Mouse (Mus musculus): ENCODE results near the gene Mus81. TPM values are rescaled to one million over a fixed set of nuclear protein-coding genes. Genes with fewer than 3 reads are reported as not detected.

The Mus81 gene
- polyA plus RNA-seq (2015; fragmentation: Nextera tagmentation; extraction: Ambion mirVana) = 51.1 and 53.6 TPM in 2 replicates

DNA sequence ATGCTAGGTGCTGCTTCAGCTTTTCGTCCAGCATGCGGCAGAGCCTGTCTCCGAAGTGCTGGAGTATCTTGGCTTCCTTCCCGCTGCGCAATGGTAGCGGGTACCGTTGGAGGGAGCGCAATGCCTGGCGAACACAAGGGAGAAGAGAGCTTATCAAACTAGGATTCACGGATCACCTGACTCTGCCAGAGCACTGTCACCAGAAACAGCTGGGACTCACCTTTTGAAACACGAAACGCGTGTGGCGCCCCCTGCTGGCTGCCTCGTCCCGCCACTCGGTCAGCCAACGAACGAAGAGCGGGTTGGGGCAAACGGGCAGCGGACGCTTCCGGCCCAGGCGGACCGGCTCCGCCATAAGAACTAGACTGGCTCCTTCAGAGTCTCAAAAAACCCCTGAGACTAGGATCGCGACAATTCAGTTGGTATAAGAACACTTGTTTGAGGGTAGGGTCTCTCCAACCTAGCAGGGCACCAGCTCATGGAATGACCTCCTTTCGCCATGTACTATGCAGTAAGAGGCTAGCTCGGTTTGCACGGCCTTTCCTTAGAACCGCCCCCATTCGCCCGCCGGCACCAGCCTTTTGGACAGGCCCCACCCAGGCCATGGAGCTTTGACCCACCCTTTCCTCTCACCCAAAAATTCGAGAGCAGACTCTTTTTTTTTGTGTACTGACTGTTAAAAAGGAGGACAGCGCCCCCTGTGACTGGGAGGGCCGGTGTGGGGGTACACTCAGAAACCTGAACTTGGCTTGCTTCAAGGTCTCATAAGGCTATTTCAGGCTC, at the start of gene Mus81:
Mus81 (minus strand) TSS at position 635 of the 783 bp plus-strand sequence.
- peak; percentile 69 for ATAC-seq
- peaks cover 35% of the 10 kb centered on the region for H3K4me1 ChIP-seq (ENCODE audit: control insufficient read depth, insufficient read depth, low read length)

DNA sequence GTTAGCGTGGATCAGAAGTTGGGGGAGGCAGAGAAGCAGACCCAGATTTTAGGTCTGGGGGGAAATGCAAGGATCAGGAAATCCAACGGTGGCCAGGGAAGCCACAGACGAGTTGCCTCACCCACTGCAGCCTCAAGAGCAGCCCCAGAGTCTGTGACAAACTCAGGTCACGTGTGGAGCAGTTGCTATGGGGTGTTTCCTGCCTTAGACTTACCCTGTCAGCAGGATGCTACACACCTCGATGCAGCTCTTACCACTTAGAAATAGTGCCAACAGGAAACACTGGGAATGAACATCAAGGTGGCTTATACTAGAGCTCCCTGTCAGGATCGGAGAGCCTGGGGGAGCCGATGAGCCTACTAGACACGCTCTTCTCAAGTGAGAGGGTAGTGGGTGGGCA, 44.3 kb upstream of the Mus81 start:
- Histone ChIP-seq H3K36me3 (ENCODE audit: control insufficient read depth, insufficient read depth, low read length) (no peaks in the 10 kb centered on the region), H3K9me3 (replicated peaks; ENCODE audit: control insufficient read depth, low read length, poor library complexity, severe bottlenecking) (no peaks in the 10 kb centered on the region), H3K4me3 (ENCODE audit: low read depth, low read length) (no peak overlapping the region), H3K9ac (ENCODE audit: low read depth, low read length) (no peak overlapping the region), H3K27ac (ENCODE audit: low read length) (no peak overlapping the region), H3K4me1 (ENCODE audit: control insufficient read depth, insufficient read depth, low read length) (peaks cover 10% of the 10 kb centered on the region), H3K4me2 (ENCODE audit: low read length) (no peak overlapping the region), H3K27me3 (ENCODE audit: control insufficient read depth, insufficient read depth, low read depth, low read length) (no peaks in the 10 kb centered on the region)
- ATAC-seq = no peak
- 82% methylated on average over 8 of the region's 8 CpGs for WGBS

More for the DNA sequence above, at the start of gene Mus81:
- Histone ChIP-seq H3K4me3 (ENCODE audit: low read depth, low read length) (peak within 1 kb of the TSS; percentile 58), H3K4me2 (ENCODE audit: low read length) (peak within 1 kb of the TSS; percentile 84), H3K36me3 (ENCODE audit: control insufficient read depth, insufficient read depth, low read length) (peaks cover 14% of the 10 kb centered on the region), H3K27ac (ENCODE audit: low read length) (peak within 1 kb of the TSS; percentile 99), H3K9ac (ENCODE audit: low read depth, low read length) (peak within 1 kb of the TSS; percentile 70), H3K27me3 (ENCODE audit: control insufficient read depth, insufficient read depth, low read depth, low read length) (no peaks in the 10 kb centered on the region), H3K9me3 (replicated peaks; ENCODE audit: control insufficient read depth, low read length, poor library complexity, severe bottlenecking) (no peaks in the 10 kb centered on the region)
- WGBS = under 1% methylated on average over 39 of the region's 39 CpGs

DNA sequence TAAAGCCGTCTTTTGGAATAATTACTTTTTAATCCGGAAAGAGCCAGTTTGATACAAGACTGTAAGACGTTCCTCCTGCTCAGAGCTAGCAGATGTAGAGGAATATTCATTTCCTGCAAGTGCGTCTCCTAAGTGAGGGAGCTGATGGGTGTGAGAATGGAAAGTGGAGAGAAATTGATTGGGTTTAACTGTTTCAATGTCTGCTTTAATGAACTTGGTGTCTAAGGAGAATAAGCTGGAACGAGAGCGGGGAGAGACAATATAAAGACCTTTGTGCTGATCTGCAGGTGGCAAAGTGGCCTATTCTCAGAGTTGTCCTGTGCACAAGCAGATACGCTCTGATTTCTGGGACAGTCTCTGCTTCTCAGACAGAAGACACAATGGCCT, 41.9 kb upstream of the Mus81 start:
- no peaks in the 10 kb centered on the region for H3K36me3 ChIP-seq (ENCODE audit: control insufficient read depth, insufficient read depth, low read length)
- peaks cover 10% of the 10 kb centered on the region for H3K4me1 ChIP-seq (ENCODE audit: control insufficient read depth, insufficient read depth, low read length)
- H3K9me3 ChIP-seq (replicated peaks; ENCODE audit: control insufficient read depth, low read length, poor library complexity, severe bottlenecking) = no peaks in the 10 kb centered on the region
- WGBS = 11% methylated on average over 7 of the region's 7 CpGs
- H3K4me2 ChIP-seq (ENCODE audit: low read length) = no peak overlapping the region; the same call in 1 of the 2 replicates
- H3K27me3 ChIP-seq (ENCODE audit: control insufficient read depth, insufficient read depth, low read depth, low read length) = no peaks in the 10 kb centered on the region
- ATAC-seq = no peak
- H3K9ac ChIP-seq (ENCODE audit: low read depth, low read length) = no peak overlapping the region
- H3K4me3 ChIP-seq (ENCODE audit: low read depth, low read length) = no peak overlapping the region
- no peak overlapping the region for H3K27ac ChIP-seq (ENCODE audit: low read length)

DNA sequence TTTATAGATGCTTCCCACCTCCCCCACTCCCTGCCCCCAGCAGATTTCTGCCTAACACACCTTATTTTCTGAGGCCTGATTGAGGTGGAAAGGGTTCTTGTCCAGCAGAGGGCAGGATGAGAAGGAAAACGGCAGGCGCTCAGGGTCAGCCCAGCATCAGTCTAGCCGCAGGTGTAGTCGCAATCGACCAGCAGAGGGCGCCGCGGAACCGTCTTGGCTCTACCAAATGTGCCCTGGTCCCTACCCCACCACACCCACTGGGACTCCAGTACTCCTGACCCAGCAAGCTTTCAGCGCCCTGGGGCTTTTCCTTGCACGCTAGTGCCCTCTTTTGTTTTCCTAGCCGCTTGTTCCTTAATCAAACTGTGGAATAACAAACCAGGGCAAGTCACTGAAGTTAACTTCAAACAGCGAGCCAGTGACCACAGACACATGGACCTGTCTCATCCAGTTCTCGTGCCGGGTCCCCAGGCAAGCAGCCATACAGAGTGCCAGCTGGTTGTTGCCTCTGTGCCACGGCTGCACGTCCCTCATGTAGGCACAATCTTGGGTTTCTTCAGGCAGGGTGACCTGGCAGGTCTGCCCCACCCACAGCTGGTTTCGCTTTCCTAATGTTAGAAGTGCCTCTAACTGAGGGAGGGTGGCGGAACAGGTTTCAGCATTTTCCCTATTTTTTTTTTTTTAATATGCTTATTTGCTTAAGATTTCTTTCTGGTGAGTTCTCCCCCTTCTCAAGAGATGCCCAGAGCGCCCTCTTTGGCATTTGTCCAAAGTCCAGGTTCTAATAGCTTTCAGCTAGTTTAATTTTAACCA, 41.3 kb upstream of the Mus81 start:
- Histone ChIP-seq H3K9ac (ENCODE audit: low read depth, low read length) (0 out of 2 replicates have a peak overlapping the region, but pooled peaks have one; percentile 24), H3K27me3 (ENCODE audit: control insufficient read depth, insufficient read depth, low read depth, low read length) (no peaks in the 10 kb centered on the region), H3K4me1 (ENCODE audit: control insufficient read depth, insufficient read depth, low read length) (peaks cover 10% of the 10 kb centered on the region), H3K36me3 (ENCODE audit: control insufficient read depth, insufficient read depth, low read length) (no peaks in the 10 kb centered on the region), H3K27ac (ENCODE audit: low read length) (peak overlapping the region; percentile 11; the same call in 1 of the 2 replicates), H3K4me3 (ENCODE audit: low read depth, low read length) (no peak overlapping the region), H3K9me3 (replicated peaks; ENCODE audit: control insufficient read depth, low read length, poor library complexity, severe bottlenecking) (no peaks in the 10 kb centered on the region), H3K4me2 (ENCODE audit: low read length) (peak overlapping the region; percentile 34)
- WGBS = 9% methylated on average over 20 of the region's 20 CpGs
- peak; percentile 86 for ATAC-seq

DNA sequence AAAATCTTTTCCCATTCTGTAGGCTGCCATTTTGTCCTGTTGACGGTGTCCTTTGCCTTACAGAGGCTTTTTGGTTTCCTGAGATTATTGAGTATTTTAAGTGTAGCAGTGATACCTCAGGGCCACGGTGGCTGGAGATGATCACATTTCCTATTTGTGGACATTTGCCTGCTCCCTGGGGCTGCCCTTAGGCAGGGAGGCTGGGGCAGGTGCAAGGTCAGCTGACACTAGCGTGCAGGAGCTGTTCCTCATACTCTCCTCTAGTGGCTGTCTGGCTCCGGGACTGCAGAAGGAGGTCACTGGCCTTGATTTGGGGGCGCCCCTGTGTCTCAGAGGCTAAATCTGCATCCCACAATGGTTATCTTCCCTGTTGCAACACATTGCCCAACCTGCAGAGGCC, 37.0 kb upstream of the Mus81 start:
- H3K36me3 ChIP-seq (ENCODE audit: control insufficient read depth, insufficient read depth, low read length) = no peaks in the 10 kb centered on the region
- no peaks in the 10 kb centered on the region for H3K27me3 ChIP-seq (ENCODE audit: control insufficient read depth, insufficient read depth, low read depth, low read length)
- peaks cover 7% of the 10 kb centered on the region for H3K4me1 ChIP-seq (ENCODE audit: control insufficient read depth, insufficient read depth, low read length)
- no peak overlapping the region for H3K27ac ChIP-seq (ENCODE audit: low read length)
- no peak for ATAC-seq
- H3K4me3 ChIP-seq (ENCODE audit: low read depth, low read length) = no peak overlapping the region
- no peak overlapping the region for H3K9ac ChIP-seq (ENCODE audit: low read depth, low read length)
- no peaks in the 10 kb centered on the region for H3K9me3 ChIP-seq (replicated peaks; ENCODE audit: control insufficient read depth, low read length, poor library complexity, severe bottlenecking)
- 69% methylated on average over 5 of the region's 5 CpGs for WGBS
- H3K4me2 ChIP-seq (ENCODE audit: low read length) = no peak overlapping the region

DNA sequence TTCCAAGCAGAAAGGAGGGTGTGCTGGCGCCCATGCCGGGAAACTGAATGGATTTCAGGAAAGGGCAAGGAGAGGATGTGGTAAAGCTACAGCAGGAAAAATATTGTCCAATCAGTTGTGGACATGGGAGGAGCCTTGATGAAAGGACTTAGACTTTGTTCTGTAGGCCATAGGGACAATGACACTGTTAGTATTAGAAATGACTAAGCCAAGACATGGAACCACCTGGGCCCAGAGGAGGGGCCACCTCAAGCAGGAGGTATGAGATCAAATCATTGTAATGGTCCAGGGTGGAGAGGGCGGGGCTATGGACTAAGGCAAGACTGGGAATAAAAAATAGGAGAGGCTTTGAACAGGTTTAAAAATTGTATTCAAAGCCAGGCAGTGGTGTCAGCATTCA, 30.5 kb upstream of the Mus81 start:
- Histone ChIP-seq H3K9me3 (replicated peaks; ENCODE audit: control insufficient read depth, low read length, poor library complexity, severe bottlenecking) (no peaks in the 10 kb centered on the region), H3K4me2 (ENCODE audit: low read length) (no peak overlapping the region), H3K4me3 (ENCODE audit: low read depth, low read length) (no peak overlapping the region), H3K36me3 (ENCODE audit: control insufficient read depth, insufficient read depth, low read length) (no peaks in the 10 kb centered on the region), H3K27ac (ENCODE audit: low read length) (no peak overlapping the region), H3K9ac (ENCODE audit: low read depth, low read length) (no peak overlapping the region), H3K4me1 (ENCODE audit: control insufficient read depth, insufficient read depth, low read length) (no peaks in the 10 kb centered on the region), H3K27me3 (ENCODE audit: control insufficient read depth, insufficient read depth, low read depth, low read length) (no peaks in the 10 kb centered on the region)
- ATAC-seq = no peak
- 90% methylated on average over 3 of the region's 3 CpGs for WGBS

DNA sequence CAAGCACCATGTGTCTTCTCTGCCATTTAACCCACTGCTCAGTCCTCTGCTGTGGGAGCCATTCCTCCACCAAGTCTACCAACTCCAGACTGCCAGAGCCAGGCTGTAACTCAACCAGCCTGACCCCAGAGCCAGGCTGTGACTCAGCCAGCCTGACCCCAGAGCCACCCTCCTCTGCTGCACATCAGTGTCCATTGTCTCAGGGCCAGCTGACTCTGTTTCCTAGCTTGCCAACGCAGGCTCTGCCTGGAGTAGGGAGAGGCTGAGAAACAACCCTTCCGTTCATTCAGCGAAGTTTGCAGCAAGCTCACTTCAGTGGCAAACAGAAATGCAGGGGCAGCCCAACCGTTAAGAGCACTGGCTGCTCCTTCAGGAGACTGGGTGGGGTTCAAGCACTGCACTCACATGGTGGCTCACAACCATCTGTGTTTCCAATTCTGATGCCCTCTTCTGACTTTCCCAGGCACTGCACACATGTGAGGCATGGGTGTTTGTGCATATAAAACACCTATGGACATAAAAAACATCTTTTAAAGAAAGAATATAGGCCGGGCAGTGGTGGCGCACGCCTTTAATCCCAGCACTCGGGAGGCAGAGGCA, 28.8 kb upstream of the Mus81 start:
- 80% methylated on average over 8 of the region's 8 CpGs for WGBS
- ATAC-seq = no peak
- no peak overlapping the region for H3K4me3 ChIP-seq (ENCODE audit: low read depth, low read length)

DNA sequence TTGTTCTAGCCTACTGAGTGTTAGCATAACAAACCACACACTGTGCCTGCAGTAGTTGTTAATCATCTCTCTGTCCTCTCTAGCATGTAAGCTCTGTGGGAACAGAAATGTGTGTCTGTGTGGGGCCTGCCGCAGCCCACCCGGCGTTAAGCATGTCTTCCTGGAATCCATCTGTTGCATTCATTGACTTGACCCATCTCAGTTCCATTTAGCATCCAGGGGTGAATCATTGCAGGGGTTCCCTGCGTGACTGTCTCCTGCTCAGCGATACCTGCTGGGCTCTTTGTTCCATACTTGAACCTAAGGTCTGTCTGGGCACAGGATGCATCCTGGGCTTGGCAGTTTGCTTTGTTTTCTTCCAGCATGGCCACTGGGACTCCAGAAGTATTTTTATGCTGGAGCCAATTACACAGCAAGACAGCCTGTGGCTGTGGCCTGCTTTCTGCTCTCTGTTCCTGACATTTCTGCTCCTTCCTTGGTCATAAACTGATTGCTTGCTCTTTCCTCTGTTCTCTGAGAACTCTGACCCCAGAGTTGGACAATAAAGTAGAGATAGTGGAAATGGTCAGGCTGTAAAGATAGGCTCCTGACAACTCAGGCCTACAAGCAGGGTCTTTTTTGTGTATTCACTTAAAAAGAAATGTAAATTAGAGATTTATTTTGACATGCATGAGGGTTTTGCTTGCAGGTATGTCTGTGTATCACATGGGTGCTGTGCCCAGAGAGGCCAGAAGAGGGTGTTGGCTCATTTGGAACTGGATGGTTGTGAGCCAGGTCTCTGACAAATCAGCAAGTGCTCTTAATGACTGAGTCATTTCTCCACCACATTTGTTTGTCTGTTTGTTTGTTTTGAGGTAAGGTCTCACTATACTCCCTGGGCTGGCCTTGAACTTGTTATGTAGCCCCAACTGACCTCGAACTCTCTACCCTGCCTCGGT, 27.9 kb upstream of the Mus81 start:
- Histone ChIP-seq H3K4me1 (ENCODE audit: control insufficient read depth, insufficient read depth, low read length) (peaks cover 5% of the 10 kb centered on the region), H3K9me3 (replicated peaks; ENCODE audit: control insufficient read depth, low read length, poor library complexity, severe bottlenecking) (no peaks in the 10 kb centered on the region), H3K36me3 (ENCODE audit: control insufficient read depth, insufficient read depth, low read length) (no peaks in the 10 kb centered on the region), H3K9ac (ENCODE audit: low read depth, low read length) (no peak overlapping the region), H3K27me3 (ENCODE audit: control insufficient read depth, insufficient read depth, low read depth, low read length) (no peaks in the 10 kb centered on the region), H3K4me3 (ENCODE audit: low read depth, low read length) (no peak overlapping the region), H3K27ac (ENCODE audit: low read length) (no peak overlapping the region), H3K4me2 (ENCODE audit: low read length) (no peak overlapping the region)
- no peak for ATAC-seq
- 79% methylated on average over 7 of the region's 7 CpGs for WGBS

More for the DNA sequence above, 28.8 kb upstream of the Mus81 start:
- Histone ChIP-seq H3K36me3 (ENCODE audit: control insufficient read depth, insufficient read depth, low read length) (no peaks in the 10 kb centered on the region), H3K27ac (ENCODE audit: low read length) (no peak overlapping the region), H3K4me2 (ENCODE audit: low read length) (no peak overlapping the region), H3K4me1 (ENCODE audit: control insufficient read depth, insufficient read depth, low read length) (no peaks in the 10 kb centered on the region), H3K9me3 (replicated peaks; ENCODE audit: control insufficient read depth, low read length, poor library complexity, severe bottlenecking) (no peaks in the 10 kb centered on the region), H3K9ac (ENCODE audit: low read depth, low read length) (no peak overlapping the region), H3K27me3 (ENCODE audit: control insufficient read depth, insufficient read depth, low read depth, low read length) (no peaks in the 10 kb centered on the region)
